8 mouse cellular contexts compared by ENCODE assay signal in the genomic region with DNA sequence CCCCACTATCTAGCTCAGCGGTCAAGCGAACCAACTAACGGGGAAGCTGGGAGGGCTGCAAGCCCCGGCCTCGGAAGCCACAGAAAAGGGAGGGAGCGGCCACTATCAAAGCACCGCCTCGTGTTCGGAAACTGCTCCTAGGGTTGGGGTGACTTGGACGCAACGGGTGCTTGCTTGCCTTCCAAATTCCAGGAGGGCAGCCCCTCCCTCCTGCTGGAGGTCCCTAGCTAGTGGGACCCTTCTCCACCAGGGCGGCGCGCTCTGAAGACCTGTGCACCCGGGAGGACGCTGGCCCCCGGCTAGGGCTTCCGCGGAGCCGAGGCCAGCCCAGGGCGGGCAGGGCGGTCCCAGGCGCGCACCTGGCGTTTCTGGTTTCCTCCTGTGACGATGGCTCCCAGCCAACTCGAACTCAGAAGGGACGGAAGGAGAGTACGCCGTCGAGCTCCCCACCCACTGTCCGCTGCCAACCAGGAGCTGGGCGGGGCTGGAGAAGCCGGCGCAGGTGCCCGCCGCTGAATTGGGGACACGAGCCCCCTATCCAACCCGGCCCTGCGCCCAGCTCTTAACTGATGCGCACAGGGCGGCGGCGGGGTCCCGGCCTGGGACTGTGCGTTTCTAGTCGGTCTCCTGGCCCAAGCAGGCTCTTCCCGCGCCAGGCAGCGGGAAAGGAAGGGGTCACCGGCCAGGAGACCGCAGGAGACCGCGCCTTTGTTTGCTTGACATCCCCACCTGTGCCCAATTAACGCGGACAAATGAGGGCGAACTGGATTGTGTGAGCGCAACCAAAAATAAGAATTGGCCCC. TPM values are rescaled to one million over a fixed set of nuclear protein-coding genes. Genes with fewer than 3 reads are reported as not detected.
A peak's percentile ranks its signal among the peaks of the same experiment; 100 is the strongest.
DNase-seq lines count a peak whose midpoint lies in the region; ATAC-seq and TF ChIP-seq lines count a peak whose summit lies in the region.

No protein-coding gene starts in this region.

- no peaks in the 10 kb centered on the region for H3K9me3 ChIP-seq in forebrain, embryonic 11.5 days (ENCODE audit: control insufficient read depth, low read length)
- no peaks in the 10 kb centered on the region for H3K9me3 ChIP-seq in hindbrain, postnatal 0 days (ENCODE audit: low read length)
- H3K9me3 ChIP-seq in liver, embryonic 13.5 days (replicated peaks) = no peaks in the 10 kb centered on the region

- peak overlapping the region; percentile 53 for H3K4me2 ChIP-seq in forebrain, embryonic 11.5 days (ENCODE audit: low read depth, low read length, severe bottlenecking)
- H3K4me2 ChIP-seq in hindbrain, postnatal 0 days (ENCODE audit: low read depth, low read length) = peak overlapping the region; percentile 60
- H3K4me2 ChIP-seq in liver, embryonic 13.5 days = peak overlapping the region; percentile 73

- peak overlapping the region; percentile 35 for H3K4me3 ChIP-seq in forebrain, embryonic 11.5 days (ENCODE audit: low read depth, low read length)
- peak overlapping the region; percentile 33 for H3K4me3 ChIP-seq in hindbrain, postnatal 0 days (ENCODE audit: low read length)
- peak overlapping the region; percentile 52 for H3K4me3 ChIP-seq in liver, embryonic 13.5 days (replicated peaks)

- H3K27me3 ChIP-seq in forebrain, embryonic 11.5 days (ENCODE audit: control insufficient read depth, insufficient read depth, low read length) = peaks cover 16% of the 10 kb centered on the region
- H3K27me3 ChIP-seq in hindbrain, postnatal 0 days (ENCODE audit: insufficient read depth, low read length) = 0 out of 2 replicates have a peak, but pooled peaks cover 7% of the 10 kb centered on the region
- H3K27me3 ChIP-seq in liver, embryonic 13.5 days = peaks cover 26% of the 10 kb centered on the region

- H3K27ac ChIP-seq in forebrain, embryonic 11.5 days (ENCODE audit: low read depth, low read length) = no peak overlapping the region
- H3K27ac ChIP-seq in hindbrain, postnatal 0 days = no peak overlapping the region
- H3K27ac ChIP-seq in liver, embryonic 13.5 days = no peak overlapping the region; the same call in 1 of the 2 replicates

- intact Hi-C loops in left cerebral cortex, postnatal 14 days (cut with DNase I) = no loop called here

- TF ChIP-seq CTCF in hindbrain, postnatal 0 days (IDR thresholded peaks at IDR 0.05; ENCODE audit: low read depth) = peak; percentile 27; the same call in 1 of the 2 replicates

- peak; percentile 80 for DNase-seq in CD4-positive, CD25-positive, alpha-beta regulatory T cell, adult 2 months (ENCODE audit: low read depth, low spot score)
- DNase-seq in adrenal gland, postnatal 25 days = peak; percentile 16
- peak; percentile 67 for DNase-seq in forebrain, embryonic 11.5 days (ENCODE audit: low spot score)
- DNase-seq in hindbrain, postnatal 0 days (ENCODE audit: low spot score) = no peak
- peak; percentile 9 for DNase-seq in liver, embryonic 13.5 days
- DNase-seq in natural killer cell, adult 2 months (ENCODE audit: low spot score in 2 of 2) = peak; percentile 6 to 16
- peak; percentile 49 for DNase-seq in testis, postnatal 14 days (ENCODE audit: low spot score)
- DNase-seq in left cerebral cortex, postnatal 14 days (ENCODE audit: low spot score in 2 of 2) = no peak

- under 1% methylated on average over 58 of the region's 58 CpGs for WGBS in forebrain, embryonic 11.5 days
- under 1% methylated on average over 58 of the region's 58 CpGs for WGBS in hindbrain, postnatal 0 days
- WGBS in liver, embryonic 13.5 days (ENCODE audit: insufficient replicate concordance) = under 1% methylated on average over 58 of the region's 58 CpGs

- peak overlapping the region; percentile 45 for H3K9ac ChIP-seq in forebrain, embryonic 11.5 days (ENCODE audit: low read length)
- no peak overlapping the region for H3K9ac ChIP-seq in hindbrain, postnatal 0 days (replicated peaks; ENCODE audit: low read length)
- peak overlapping the region; percentile 54 for H3K9ac ChIP-seq in liver, embryonic 13.5 days

- peak; percentile 63 for ATAC-seq in forebrain, embryonic 11.5 days (replicated peaks; ENCODE audit: low FRiP score)
- ATAC-seq in hindbrain, postnatal 0 days = peak; percentile 29; the same call in 1 of the 2 replicates
- ATAC-seq in liver, embryonic 13.5 days (ENCODE audit: low read depth) = peak; percentile 64

- H3K4me1 ChIP-seq in forebrain, embryonic 11.5 days (replicated peaks; ENCODE audit: control insufficient read depth, insufficient read depth, low read length) = 0 out of 2 replicates have a peak, but pooled peaks cover 2% of the 10 kb centered on the region
- H3K4me1 ChIP-seq in hindbrain, postnatal 0 days (ENCODE audit: insufficient read depth, low read length) = peaks cover 6% of the 10 kb centered on the region; the same call in 1 of the 2 replicates
- peaks cover 19% of the 10 kb centered on the region for H3K4me1 ChIP-seq in liver, embryonic 13.5 days (replicated peaks)

- H3K36me3 ChIP-seq in forebrain, embryonic 11.5 days (ENCODE audit: control insufficient read depth, insufficient read depth, low read length) = no peaks in the 10 kb centered on the region
- H3K36me3 ChIP-seq in hindbrain, postnatal 0 days (ENCODE audit: insufficient read depth, low read length) = no peaks in the 10 kb centered on the region
- no peaks in the 10 kb centered on the region for H3K36me3 ChIP-seq in liver, embryonic 13.5 days

RNA-seq across cellular contexts. Expression of gene Ttll10, which starts 18.5 kb away (rescaled TPM):
- 0.61 TPM in 1 of 2 replicates, not detected in the other for total RNA-seq in adrenal gland, postnatal 25 days (2021)
- polyA plus RNA-seq in forebrain, embryonic 11.5 days (2014; fragmentation: Nextera tagmentation; extraction: Ambion mirVana) = 0.23 and 0.33 TPM in 2 replicates
- 0.26 TPM in 1 of 2 replicates, not detected in the other for total RNA-seq in hindbrain, postnatal 0 days (2014; rRNA removed)
- polyA plus RNA-seq in hindbrain, postnatal 0 days (2015; fragmentation: Nextera tagmentation; extraction: Ambion mirVana) = 0.08 TPM in 1 of 2 replicates, not detected in the other
- 0.12 and 0.20 TPM in 2 replicates for polyA plus RNA-seq in liver, embryonic 13.5 days (2015; fragmentation: Nextera tagmentation; extraction: Ambion mirVana)
- total RNA-seq in left cerebral cortex, postnatal 14 days (2021) = not detected

RNA-seq across cellular contexts. Expression of gene 9430015G10Rik, which starts 32.1 kb away (rescaled TPM):
- total RNA-seq in adrenal gland, postnatal 25 days (2021) = 13.5 and 16.7 TPM in 2 replicates
- 83.6 and 84.0 TPM in 2 replicates for polyA plus RNA-seq in forebrain, embryonic 11.5 days (2014; fragmentation: Nextera tagmentation; extraction: Ambion mirVana)
- total RNA-seq in hindbrain, postnatal 0 days (2014; rRNA removed) = 24.0 and 32.8 TPM in 2 replicates
- 21.0 and 22.3 TPM in 2 replicates for polyA plus RNA-seq in hindbrain, postnatal 0 days (2015; fragmentation: Nextera tagmentation; extraction: Ambion mirVana)
- 11.8 and 13.8 TPM in 2 replicates for polyA plus RNA-seq in liver, embryonic 13.5 days (2015; fragmentation: Nextera tagmentation; extraction: Ambion mirVana)
- 10 to 100 TPM; 28.0 to 28.1 TPM for total RNA-seq in left cerebral cortex, postnatal 14 days (2021)

RNA-seq across cellular contexts. Expression of gene Tnfrsf18, which starts 51.7 kb away (rescaled TPM):
- total RNA-seq in adrenal gland, postnatal 25 days (2021) = not detected in 2 replicates
- 1.1 and 1.9 TPM in 2 replicates for polyA plus RNA-seq in forebrain, embryonic 11.5 days (2014; fragmentation: Nextera tagmentation; extraction: Ambion mirVana)
- total RNA-seq in hindbrain, postnatal 0 days (2014; rRNA removed) = 0.16 TPM in 1 of 2 replicates, not detected in the other
- 1.4 and 1.6 TPM in 2 replicates for polyA plus RNA-seq in hindbrain, postnatal 0 days (2015; fragmentation: Nextera tagmentation; extraction: Ambion mirVana)
- polyA plus RNA-seq in liver, embryonic 13.5 days (2015; fragmentation: Nextera tagmentation; extraction: Ambion mirVana) = 0.60 and 0.65 TPM in 2 replicates
- total RNA-seq in left cerebral cortex, postnatal 14 days (2021) = under 1 TPM in 1 of 2 experiments, not detected in 1; 0.32 TPM

RNA-seq across cellular contexts. Expression of gene Rnf223, which starts 52.6 kb away (rescaled TPM):
- total RNA-seq in adrenal gland, postnatal 25 days (2021) = 0.18 TPM in 1 of 2 replicates, not detected in the other
- polyA plus RNA-seq in forebrain, embryonic 11.5 days (2014; fragmentation: Nextera tagmentation; extraction: Ambion mirVana) = 1.0 and 1.2 TPM in 2 replicates
- total RNA-seq in hindbrain, postnatal 0 days (2014; rRNA removed) = 0.50 and 0.73 TPM in 2 replicates
- 0.25 and 0.31 TPM in 2 replicates for polyA plus RNA-seq in hindbrain, postnatal 0 days (2015; fragmentation: Nextera tagmentation; extraction: Ambion mirVana)
- polyA plus RNA-seq in liver, embryonic 13.5 days (2015; fragmentation: Nextera tagmentation; extraction: Ambion mirVana) = 0.05 and 0.06 TPM in 2 replicates
- under 1 TPM; 0.31 to 0.66 TPM for total RNA-seq in left cerebral cortex, postnatal 14 days (2021)

Comparison
In these comparisons a context has a peak if more than half of its experiments do, and no peak if none do; other contexts are left out.
1. DNase-seq: peak in CD4-positive, CD25-positive, alpha-beta regulatory T cell, adult 2 months (single experiment), adrenal gland, postnatal 25 days (single experiment), forebrain, embryonic 11.5 days (single experiment), liver, embryonic 13.5 days (single experiment), natural killer cell, adult 2 months (2 of 2) and testis, postnatal 14 days (single experiment); none in hindbrain, postnatal 0 days (single experiment) and left cerebral cortex, postnatal 14 days (0 of 2).
2. Peak in every context shown above with its lines, with median percentiles within 50 percentile points of each other: ATAC-seq, H3K4me2 ChIP-seq and H3K4me3 ChIP-seq.